Mouse (Mus musculus) urinary bladder, postnatal 4 days (tissue): ENCODE measurements around the gene Gm20388.
"Not testable (repeated sequence)": the region's sequence is repeated elsewhere in the genome, so short reads cannot be mapped to it uniquely, and the experiment has no call there.

ENCODE experiments used
- DNase-seq, 2 experiments: peaks; one replicate each; pipeline ENCODE4 v3.0.0; 2021 to 2022; ENCODE audit warnings: low spot score in 2 of 2

Gm20388 gene

GRCm38 (mm10) chr8:122993740-122994139, 3083.1 kb downstream of the Gm20388 start:
- DNase-seq: no peak

GRCm38 (mm10) chr8:122997963-122998362, 3087.3 kb downstream of the Gm20388 start:
- DNase-seq: no peak

- no peak for DNase-seq
Observed at GRCm38 (mm10) chr8:123000311-123000710, 3089.7 kb downstream of the Gm20388 start.

GRCm38 (mm10) chr8:123004033-123004922, 3093.6 kb downstream of the Gm20388 start:
- DNase-seq: no peak

- no peak for DNase-seq
Observed at GRCm38 (mm10) chr8:123005328-123005727, 3094.7 kb downstream of the Gm20388 start.

GRCm38 (mm10) chr8:123005805-123006204, 3095.2 kb downstream of the Gm20388 start:
- no peak for DNase-seq

- DNase-seq: no peak
Observed at GRCm38 (mm10) chr8:123011321-123011720, 3100.7 kb downstream of the Gm20388 start.

- DNase-seq: no peak
Observed at GRCm38 (mm10) chr8:123014429-123014828, 3103.8 kb downstream of the Gm20388 start.

- DNase-seq: no peak
Observed at GRCm38 (mm10) chr8:123015074-123015473, 3104.4 kb downstream of the Gm20388 start.

- DNase-seq: no peak
Observed at GRCm38 (mm10) chr8:123017143-123017542, 3106.5 kb downstream of the Gm20388 start.

- DNase-seq: no peak
Observed at GRCm38 (mm10) chr8:123018484-123019164, 3108.0 kb downstream of the Gm20388 start.

GRCm38 (mm10) chr8:123020084-123020483, 3109.4 kb downstream of the Gm20388 start:
- DNase-seq: no peak

GRCm38 (mm10) chr8:123020859-123021258, 3110.2 kb downstream of the Gm20388 start:
- no peak for DNase-seq

GRCm38 (mm10) chr8:123021259-123021658, 3110.6 kb downstream of the Gm20388 start:
- no peak for DNase-seq

GRCm38 (mm10) chr8:123022727-123023126, 3112.1 kb downstream of the Gm20388 start:
- DNase-seq: no peak

- DNase-seq: no peak
Observed at GRCm38 (mm10) chr8:123024226-123024625, 3113.6 kb downstream of the Gm20388 start.

GRCm38 (mm10) chr8:123025951-123026351, 3115.3 kb downstream of the Gm20388 start:
- no peak for DNase-seq

- DNase-seq: no peak
Observed at GRCm38 (mm10) chr8:123027786-123028185, 3117.1 kb downstream of the Gm20388 start.

GRCm38 (mm10) chr8:123030091-123030490, 3119.4 kb downstream of the Gm20388 start:
- DNase-seq: not testable (repeated sequence)

- DNase-seq: no peak
Observed at GRCm38 (mm10) chr8:123031321-123031978, 3120.8 kb downstream of the Gm20388 start.

GRCm38 (mm10) chr8:123032730-123033129, 3122.1 kb downstream of the Gm20388 start:
- DNase-seq: no peak

- no peak for DNase-seq
Observed at GRCm38 (mm10) chr8:123033431-123033830, 3122.8 kb downstream of the Gm20388 start.
